Mouse (Mus musculus) liver, postnatal 0 days (tissue): Measurements from ENCODE around the gene Pcgf2.
"Not testable (repeated sequence)": the region's sequence is repeated elsewhere in the genome, so short reads cannot be mapped to it uniquely, and the experiment has no call there.

ENCODE experiments used
- CTCF ChIP-seq: sonication (generic); IDR thresholded peaks from 2 replicates; pipeline ENCODE4 v1.5.1; 2016; ENCODE audit warnings: antibody characterized with exemption, low read depth
- EP300 ChIP-seq: IDR thresholded peaks from 2 replicates; pipeline ENCODE4 v1.6.1; 2016; ENCODE audit warnings: antibody characterized with exemption, low read depth, mild to moderate bottlenecking

DNA sequence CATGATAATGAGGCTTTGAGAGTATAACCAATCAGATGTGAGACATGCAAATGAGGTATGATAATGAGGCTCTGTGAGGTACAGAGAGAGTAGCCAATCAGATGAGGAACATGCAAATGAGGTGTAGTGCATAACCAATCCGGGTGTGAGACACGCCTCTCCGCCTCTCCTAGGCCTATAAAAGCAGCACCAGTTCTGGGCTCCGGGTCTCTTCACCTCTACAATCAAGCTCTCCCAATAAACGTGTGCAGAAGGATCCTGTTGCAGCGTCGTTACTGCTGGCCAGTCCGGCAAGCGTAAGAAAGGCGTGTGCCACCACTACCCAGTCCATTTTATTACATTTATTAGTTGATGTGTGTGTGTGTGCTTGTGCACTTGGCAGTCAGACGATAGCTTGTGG lies 46.9 kb downstream of the Pcgf2 start:
- not testable (repeated sequence) for TF ChIP-seq CTCF, EP300
